Mouse (Mus musculus) olfactory bulb, adult 2 months (tissue): ENCODE measurements around the gene B3gnt7.

Experiments
- CTCF ChIP-seq: fragments of 200-500 bp; IDR thresholded peaks from 2 replicates; pipeline ENCODE4 v1.5.1; 2012; ENCODE audit warnings: low read depth, mild to moderate bottlenecking, low read length, moderate library complexity; ENCODE audit not compliant: insufficient read depth
- POLR2A ChIP-seq: fragments of 200-500 bp; IDR thresholded peaks from 2 replicates; pipeline ENCODE4 v1.6.1; 2012; ENCODE audit warnings: mild to moderate bottlenecking, low read depth, low read length, moderate library complexity; ENCODE audit not compliant: insufficient read depth

GRCm38 (mm10) chr1:86306686-86307085 lies 4.1 kb downstream of the B3gnt7 start:
- no peak for TF ChIP-seq CTCF
- TF ChIP-seq POLR2A: no peak
